Mouse (Mus musculus): ENCODE data around the gene Sipa1l3.

GRCm38 (mm10) chr7:29327087-29327486, 191.4 kb downstream of the Sipa1l3 start:
- TF ChIP-seq EP300 (IDR thresholded peaks at IDR 0.05; ENCODE audit: insufficient read depth, low read depth, low read length) (no peak), CTCF (IDR thresholded peaks at IDR 0.05; ENCODE audit: low read depth, low read length) (no peak)
